Mouse (Mus musculus) testis, postnatal 10 days (tissue): ENCODE measurements around the gene Aldh1a2.

ENCODE experiments used
- DNase-seq: peaks from one replicate; pipeline ENCODE4 v3.0.0; 2021; ENCODE audit warnings: low spot score

Gene Aldh1a2

DNA sequence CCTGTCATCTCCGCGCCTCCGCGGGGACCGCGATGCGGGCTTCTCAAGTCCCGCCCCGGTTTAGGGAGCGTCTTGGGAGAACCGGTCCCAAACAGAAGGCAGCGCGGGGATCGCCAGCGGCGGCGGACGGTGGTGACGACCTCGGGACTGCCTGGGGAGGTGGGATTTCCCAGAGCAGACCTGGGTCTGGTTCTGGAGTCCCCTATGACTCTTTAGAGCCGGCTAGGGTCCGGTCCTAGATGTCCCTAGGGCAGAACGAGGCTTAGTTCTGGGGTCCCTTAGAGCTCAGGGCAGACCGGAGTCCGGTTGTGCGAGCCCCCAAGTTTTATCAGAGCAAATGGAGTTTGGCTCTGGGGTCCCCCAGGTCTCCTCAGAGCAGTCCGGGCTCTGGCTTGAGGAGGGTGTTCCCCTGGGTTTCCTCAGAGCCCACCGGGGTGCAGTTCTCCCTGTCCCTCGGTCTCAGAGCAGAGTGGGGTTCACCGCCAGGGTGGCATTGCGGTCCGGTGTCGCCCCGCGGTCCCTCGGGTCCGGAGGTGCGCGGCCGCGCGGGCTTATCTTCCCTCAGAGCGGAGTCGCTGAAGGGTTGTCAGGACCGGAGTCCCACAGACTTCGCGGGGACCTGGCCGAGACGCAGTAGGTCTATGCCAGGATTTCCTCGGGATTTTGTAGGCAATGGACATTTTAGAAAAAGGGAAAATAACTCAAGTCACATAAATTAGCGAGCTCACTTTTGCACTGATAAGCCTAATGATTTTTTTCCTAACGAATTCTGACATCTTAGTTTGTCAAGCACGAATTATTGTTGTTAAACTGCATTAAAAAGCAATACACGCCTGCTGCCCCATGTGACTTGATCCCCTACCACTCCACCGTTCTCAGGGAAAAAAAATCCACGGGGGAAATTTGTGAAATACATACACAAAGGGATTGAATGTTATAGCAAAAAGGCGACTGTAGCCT, 727 bp downstream of the Aldh1a2 start:
- peak; percentile 68 for DNase-seq

DNA sequence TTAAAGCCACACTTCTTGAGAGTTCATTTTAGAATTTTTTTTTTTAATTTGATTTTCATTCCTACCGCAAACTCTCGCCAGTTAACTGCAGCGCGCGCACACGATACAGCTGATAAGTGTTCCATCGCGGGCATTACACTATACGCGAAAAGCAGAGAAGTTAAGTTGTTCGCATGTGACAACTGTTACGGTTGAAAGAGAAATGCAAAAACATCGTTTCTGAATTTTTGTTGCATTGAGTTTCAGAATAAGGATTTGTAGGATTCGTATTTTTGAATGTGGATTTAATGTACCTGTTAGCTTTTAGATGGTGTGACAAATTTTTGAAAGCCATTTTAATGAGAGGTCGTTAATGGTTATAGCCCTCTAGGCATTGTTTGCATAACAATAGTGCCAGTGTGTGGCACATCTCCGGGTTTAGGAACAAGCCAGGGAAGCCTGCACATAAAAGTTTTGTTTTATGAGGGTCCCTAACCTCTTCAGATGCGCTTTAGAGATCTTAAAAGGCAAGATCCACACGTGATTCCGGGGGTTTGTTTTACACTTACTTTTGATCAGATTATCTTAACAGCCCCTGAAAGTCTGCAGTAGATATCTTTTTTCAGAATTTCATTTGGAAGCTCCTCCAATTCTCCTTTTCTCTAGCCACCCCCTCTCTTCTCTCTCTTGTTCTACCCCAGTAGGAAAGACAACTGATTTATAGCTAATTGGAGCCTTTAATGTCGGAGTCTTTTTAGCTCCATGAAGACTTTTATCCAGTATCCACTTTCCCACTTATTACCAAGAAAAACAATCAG, 1.6 kb downstream of the Aldh1a2 start:
- DNase-seq: no peak

DNA sequence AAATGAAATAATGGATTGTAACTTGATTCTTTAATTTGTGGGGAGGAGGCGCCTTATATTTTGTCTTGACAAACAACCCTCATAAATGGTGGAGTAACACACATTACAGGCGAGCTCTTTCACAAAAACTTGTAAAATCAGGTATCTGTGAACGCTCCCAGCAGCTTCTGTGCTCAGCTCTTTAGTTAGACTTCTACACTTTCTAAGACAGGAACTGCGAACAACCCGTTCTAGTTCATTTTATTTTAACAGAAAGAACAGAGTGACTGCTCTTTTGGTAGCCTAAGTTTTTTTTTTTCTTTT, 2.2 kb downstream of the Aldh1a2 start:
- no peak for DNase-seq

DNA sequence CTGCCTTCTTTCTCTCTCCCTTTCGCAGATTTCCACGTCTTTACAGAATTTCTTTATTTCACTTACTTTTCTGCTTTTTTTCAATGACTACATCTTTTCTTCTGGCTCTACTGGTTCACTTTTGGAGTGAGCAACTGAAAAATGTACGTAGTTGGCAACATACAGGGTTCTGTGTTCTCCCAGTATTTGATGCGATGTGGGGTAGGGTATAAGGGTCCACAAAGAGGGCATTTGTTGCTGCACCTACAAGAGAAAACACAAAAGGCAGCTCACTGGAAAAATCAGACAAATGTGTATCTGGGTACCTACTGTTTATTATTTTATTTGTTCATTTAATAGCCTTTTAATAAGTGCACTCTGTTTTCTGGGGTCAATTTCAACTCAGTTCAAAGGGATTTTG, 3.6 kb downstream of the Aldh1a2 start:
- no peak for DNase-seq

DNA sequence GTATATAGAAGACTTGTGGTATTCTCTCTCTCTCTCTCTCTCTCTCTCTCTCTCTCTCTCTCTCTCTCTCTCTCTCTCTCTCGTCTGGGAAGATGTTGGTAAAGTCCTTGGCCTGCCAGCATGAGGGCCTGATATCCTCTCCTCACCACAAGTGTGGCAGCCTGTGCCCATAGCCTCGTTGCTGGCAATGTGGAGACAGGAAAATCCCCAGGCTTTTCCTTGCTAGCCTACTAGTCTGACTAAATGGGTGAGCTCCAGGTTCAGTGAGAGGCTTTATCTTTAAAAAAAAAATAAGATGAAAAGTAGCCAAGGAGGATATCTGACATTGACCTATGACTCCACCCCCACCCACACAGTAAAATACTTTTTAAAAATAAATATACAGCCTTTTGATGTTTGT, 4.8 kb downstream of the Aldh1a2 start:
- DNase-seq: no peak

DNA sequence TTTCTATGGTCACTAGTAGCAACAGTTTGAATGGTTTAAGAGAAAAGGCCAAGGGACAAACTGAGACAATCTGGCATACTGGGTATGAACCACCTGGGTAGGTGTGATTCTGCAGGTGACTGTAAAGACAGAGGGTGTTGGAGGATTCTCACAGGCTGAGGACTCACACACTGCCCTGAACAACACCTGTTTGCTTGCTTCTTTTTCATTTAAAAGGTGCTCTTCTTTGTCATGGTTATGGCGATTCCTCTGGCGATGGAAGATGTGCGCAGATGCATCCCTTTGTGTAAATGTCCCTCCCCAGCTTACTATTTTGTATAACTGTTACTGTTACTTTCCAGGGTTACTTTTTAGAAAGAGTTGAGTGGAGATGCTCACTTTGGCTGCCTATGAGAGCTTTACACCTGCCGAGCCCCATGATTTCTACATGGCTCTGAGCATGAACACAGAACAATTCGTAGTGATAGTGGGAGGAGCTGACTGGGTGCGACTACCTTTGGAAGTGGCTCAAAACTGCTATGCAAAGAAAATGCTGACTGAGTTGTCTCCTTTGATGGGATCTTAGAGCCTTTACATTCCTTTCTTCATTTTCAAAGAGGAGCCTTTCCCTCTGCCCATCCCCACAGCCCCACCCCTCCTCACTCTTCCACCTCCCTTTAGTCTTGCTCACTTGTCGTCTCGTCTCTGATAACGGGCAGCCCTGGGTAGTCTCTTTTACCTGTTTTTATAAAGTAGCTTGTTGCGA, 11.8 kb downstream of the Aldh1a2 start:
- DNase-seq: no peak

DNA sequence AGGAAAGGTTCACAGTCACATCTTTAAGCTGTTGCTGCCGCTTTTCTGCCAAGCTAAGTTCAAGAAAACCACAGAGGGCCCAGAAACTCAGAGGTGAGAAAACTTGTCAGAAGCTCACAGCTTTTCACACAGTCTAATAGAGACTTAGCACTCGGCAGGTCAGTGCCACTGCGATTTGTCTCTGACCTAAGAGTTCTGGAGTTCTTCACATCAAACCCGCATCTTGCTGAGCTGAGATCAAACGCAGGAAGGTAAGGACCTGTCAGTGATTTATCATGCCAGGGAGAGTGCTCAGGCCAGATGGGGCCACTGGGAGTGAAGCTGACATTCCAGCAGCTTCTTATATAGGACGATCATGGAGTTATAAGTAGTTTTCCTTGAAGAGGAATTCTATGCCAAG, 14.4 kb downstream of the Aldh1a2 start:
- no peak for DNase-seq

DNA sequence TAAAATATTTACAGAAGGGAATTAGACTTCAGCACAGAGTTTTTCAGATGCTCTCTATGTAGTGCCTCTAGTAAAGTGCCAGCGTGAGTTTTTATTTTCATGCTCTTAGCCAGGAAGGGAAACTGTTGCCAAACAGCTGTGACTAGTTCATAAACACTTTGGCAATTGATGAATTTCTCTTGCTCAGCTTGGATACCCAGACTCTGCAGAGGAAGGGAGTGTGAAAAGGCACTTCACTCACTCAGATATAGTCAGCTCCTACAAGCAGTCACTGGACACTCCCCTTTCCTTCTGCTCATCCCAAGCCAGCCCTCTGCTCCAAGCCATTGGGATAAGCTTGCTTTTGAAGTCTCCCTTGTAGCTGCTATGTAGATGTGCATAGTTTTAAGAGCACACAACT, 21.0 kb downstream of the Aldh1a2 start:
- DNase-seq: no peak

DNA sequence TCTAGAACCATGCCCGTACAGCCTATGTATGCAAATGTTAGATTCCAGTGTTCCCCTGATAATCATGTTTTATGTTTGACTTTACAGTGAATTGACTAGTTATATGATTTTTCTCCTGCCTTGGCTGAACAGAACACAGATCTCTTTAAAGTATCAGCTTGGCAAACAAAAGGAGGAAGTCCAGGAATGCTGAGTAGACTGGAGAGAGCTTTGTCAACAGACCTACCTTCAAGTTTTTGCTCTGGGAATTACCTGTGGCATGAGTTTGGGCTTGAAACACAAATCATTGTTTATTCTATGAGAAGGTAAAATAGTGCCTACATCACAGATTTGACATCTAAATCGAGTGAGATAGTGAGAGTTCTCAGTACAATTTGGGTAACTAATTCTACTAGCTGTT, 24.3 kb downstream of the Aldh1a2 start:
- DNase-seq: no peak

DNA sequence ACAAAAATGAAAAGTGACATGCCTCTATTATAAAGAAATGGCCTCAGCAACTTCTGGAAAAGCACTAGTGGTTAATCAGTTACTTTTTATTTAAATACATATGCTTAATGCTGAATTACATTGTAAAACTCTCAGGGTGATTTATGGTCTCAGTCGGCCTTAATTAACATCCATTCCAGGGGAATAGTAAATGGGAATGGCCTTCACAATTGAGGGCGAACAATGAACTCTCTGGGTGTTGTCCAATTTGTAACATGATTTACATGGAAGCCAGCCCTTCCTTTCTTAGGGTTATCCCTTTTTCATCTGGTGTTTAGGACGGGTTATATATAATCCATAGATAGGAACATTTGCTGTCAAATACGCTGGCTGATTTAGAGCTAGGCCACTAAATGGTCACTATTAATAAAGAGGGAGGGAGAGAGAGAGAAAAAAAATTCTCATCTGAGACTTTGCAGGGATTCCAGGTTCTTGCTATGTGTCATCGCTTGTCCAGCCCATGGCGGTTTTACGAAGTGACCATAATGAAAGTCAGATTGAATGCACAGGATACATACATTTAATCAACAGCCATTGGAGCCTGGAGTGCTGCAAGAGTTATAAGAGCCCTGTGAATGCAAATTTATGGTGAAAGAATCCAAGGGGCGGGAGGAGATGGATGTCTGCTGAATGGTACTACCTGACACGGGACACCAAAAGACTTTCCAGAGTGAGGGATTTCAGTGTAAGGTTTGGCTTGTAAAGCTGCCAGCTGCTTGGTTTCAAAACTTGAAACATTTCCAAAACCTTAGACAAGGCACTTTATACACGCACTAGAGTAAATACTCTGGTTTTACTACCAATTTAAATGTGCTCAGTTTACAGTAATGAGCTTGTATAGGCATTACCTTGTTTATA, 26.2 kb downstream of the Aldh1a2 start:
- DNase-seq: no peak

DNA sequence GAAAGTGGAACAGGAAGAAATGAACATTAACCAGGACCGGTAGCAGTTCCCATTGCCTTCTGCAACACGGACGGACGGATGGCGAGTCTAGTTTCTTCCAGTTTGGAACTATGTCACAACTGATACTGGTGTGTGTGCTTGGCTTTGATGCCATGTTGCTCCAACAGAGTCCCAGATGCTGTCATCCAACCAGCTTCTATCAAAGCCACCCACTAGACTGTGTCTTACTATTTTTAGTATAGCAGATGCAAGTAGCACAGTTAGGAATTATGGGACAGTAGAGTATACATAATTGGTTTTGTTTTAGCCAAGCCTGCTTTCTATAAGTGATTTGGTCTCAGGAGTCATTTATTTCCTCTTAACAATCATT, 26.8 kb downstream of the Aldh1a2 start:
- DNase-seq: no peak

DNA sequence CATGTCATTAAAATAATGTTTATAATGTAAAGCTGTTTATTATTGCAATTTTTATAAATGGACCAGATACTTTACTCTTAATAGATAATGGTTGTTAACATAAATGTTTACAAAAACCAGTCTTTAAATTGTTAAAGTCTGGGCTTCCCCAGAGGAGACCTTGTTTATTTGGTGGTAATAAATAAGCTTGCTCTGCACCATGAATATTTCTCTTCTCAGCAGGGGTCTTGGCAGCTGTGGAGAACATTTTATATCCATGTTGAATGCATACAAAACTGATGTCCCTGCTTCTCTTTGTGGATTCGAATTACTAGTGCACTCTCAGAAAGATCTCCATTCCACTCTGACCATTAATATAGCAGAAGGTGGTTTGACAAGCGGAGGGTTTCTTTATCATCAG, 38.8 kb downstream of the Aldh1a2 start:
- DNase-seq: no peak

DNA sequence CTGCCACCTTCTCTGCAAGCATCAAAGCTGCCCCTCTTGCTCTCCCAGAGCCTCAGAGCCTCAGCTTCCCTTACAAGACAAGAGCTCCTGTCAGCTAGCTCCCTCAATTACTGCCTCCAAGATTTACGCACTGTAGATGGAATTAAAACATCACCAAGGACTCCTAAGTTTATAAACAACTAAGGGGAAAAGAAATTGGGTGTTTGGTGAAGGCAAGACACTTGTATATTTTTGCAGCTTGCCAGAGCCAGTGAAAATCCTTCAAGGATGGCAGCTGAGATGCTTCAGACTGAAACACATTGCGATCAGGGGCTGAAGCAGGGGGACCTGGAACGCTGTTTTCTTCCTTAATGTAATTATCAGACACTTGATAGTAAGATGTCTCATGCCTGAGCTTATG, 47.1 kb downstream of the Aldh1a2 start:
- no peak for DNase-seq

DNA sequence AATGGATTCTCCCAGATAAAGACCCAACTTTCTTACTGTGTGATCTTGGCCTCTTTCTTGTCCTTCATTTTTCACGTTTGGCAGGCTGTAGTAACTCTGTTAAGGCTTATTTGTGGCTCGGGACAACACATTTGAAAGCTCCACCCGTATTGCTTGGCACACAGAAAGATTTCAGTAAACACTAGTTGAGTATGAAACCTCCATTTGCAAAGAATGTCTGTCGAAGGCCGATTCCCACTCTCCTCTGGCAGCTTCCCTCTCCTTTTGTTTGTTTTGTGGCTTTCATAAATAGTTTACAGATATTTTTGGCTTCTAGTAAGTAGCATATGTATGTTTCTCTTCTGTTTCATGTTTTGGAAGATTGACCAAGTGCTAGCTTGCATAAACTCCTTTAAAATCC, 54.1 kb downstream of the Aldh1a2 start:
- no peak for DNase-seq

DNA sequence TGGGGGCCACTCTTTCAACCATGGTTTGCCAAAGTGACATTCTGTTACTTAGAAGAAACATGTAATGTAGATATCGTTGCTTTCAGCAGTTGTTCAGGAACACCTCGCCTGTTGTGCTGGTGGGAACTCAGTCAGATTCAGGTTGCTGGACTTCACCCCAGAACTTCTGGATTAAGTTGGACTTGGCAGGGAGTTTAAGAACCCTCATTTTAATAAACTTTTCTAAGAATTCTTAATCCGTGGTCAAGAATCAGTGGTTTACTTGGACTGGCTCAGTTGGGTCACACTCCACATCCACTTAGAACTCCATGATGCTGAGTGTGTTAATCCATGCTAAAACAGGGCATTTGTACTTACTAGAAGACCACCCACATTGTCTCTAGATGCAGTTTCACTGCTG, 54.6 kb downstream of the Aldh1a2 start:
- DNase-seq: no peak

DNA sequence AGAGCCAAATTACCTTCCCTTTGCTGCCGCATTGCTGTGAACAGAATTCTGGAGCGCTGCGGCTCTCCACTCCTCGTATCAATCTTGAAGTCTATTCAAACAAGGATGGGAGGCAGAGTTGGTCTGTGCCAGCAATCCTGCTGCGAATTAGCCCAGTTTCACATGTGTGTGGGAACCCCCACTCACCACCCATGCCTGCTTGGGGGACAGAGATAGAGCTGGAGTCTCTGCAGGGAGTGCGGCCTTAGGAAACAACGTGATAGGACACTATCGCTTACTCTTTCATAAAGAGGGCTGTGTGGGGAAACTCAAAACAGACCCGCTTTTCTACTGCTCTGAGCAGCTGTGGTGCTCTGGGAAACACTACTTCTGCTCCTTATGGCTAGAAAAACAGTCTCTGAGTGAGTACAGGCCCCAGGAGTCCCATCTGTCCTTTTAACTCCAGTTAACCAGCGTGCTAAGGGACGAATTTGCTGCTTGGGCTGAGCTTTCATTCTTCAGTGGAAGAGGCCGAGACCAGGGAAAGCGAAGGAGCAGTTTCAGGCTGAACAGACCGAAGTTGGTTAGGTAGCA, 60.6 kb downstream of the Aldh1a2 start:
- no peak for DNase-seq

DNA sequence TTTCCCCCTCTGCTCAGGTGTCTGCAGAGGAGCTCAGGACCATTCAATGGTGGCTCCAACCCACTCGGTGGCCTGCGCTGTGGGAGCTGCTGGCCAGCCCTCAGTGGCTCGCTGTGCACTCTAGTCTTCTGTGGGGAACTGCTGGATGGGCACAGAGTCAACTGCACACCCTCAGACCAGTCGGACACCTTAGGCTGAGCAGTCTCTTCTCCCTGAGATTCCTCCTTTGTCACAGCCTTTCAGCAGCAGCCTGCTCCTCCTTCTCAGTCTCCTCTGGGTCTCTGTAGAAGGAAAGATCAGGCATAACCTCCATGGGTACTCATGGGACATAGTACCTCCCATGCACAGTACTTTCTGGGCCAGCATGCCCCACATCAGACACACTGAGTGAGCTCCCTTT, 63.2 kb downstream of the Aldh1a2 start:
- DNase-seq: no peak

DNA sequence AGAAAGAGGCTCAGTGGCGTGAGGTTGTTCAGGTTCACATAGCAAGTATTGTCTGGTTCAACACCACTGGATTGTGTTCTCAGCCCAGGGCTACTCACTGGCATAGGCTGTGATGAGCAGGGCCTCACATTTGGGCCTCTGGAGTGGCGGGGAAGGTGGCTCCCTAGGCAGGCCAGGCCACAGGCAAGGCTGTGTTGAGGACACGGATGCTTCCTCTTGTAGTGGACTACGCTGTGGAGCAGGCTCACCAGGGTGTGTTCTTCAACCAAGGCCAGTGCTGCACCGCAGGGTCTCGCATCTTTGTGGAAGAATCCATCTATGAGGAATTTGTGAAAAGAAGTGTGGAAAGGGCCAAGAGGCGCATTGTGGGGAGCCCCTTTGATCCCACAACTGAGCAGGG, 67.6 kb downstream of the Aldh1a2 start:
- no peak for DNase-seq

DNA sequence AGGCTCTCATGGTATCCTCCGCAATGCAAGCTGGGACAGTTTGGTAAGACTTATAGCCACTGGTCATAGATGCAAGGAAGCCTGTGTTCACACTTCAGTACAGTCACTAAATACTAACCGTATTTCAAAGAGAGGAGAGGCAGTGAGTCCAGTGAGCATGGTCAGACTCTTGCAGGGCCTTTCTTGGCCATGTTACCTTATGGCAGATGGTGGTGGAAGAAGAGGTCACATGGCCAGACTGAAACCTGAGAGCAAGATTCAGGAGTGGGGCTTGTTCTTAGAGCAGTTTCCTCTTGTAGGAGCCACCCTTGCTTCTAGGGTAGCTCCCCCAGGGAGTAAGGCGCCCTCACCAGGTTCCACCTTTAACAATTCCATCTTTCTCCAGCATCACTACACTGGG, 69.6 kb downstream of the Aldh1a2 start:
- DNase-seq: no peak

DNA sequence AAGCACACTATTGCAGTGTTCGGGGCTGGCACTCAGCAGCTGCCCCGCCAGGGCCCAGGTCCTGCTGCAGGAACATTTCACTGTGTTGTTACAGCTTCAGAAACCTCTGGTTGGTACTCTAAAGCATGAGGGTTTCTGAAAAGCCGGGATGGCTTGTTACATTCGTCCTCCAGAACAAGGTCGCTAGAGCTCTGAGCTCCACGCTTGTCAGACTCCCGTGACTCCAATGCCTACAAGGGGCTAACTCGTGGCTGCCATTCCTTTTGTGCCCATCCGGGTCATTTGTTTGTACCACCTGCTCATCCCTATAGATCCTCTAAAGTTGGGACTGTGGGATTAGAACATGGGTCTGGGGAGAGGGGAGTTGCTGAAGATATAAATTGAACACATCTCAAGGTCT, 70.8 kb downstream of the Aldh1a2 start:
- DNase-seq: no peak

DNA sequence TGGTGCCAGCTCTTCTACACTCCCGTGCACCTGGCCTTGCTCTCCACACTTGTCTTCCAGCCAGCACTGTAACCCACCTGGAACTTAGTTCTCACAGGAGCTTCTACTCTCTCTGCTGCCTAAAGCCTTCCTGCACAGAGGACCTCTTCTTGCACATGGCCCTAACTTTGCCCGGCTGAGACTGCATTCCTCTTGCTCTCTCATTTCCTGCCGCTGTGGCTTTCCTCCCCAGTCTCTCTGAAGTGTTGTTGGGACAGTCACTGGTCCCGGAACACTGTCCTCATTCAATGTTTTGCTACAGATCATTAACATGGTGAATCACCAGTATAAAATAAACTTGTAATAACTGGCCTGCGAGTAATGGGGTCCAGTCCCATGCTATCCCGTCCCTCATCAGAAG, 73.1 kb downstream of the Aldh1a2 start:
- DNase-seq: no peak

DNA sequence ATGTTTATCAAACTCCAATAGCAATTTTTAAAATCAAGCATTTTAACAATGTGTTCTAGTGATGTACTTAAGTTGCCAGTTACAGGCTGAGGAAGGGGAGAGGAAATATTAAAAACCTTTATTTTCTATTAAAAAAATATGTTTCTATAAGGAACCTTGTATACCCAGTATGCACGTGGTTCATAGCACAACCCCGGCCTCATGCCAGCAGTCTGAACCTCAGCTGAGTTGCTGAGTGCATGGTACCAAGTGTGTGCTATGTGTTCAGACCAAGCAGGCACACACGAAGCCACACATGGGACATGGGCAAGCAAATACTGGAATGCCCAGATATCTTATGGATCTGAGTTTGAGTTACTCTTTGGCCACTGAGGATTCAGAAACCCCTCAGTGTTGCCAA, 74.2 kb downstream of the Aldh1a2 start:
- no peak for DNase-seq
